Mouse (Mus musculus) embryo, embryonic 11 days (tissue): ENCODE measurements around the gene Ptpn5.

Experiments used
- DNase-seq: peaks from one replicate; pipeline ENCODE4 v3.0.0-alpha.2; 2015

Gene Ptpn5

GRCm38 (mm10) chr7:47133331-47133730 lies at the start of gene Ptpn5:
Gene Ptpn5 (minus strand): TSS chr7:47133684.
- no peak for DNase-seq

GRCm38 (mm10) chr7:47170814-47171213 lies 37.3 kb upstream of the Ptpn5 start:
- DNase-seq = no peak

GRCm38 (mm10) chr7:47165028-47165427 lies 31.5 kb upstream of the Ptpn5 start:
- no peak for DNase-seq

- no peak for DNase-seq
These were observed 29.7 kb upstream of the Ptpn5 start for GRCm38 (mm10) chr7:47163203-47163602.

- DNase-seq = no peak
These were observed 25.0 kb upstream of the Ptpn5 start for GRCm38 (mm10) chr7:47158451-47158850.

- no peak for DNase-seq
These were observed 24.3 kb upstream of the Ptpn5 start for GRCm38 (mm10) chr7:47157743-47158142.

- no peak for DNase-seq
These were observed 22.4 kb upstream of the Ptpn5 start for GRCm38 (mm10) chr7:47155849-47156248.

GRCm38 (mm10) chr7:47155396-47155795 lies 21.9 kb upstream of the Ptpn5 start:
- DNase-seq = no peak

- DNase-seq = peak; percentile 65
These were observed 17.1 kb upstream of the Ptpn5 start for GRCm38 (mm10) chr7:47150420-47151061.

- no peak for DNase-seq
These were observed 14.8 kb upstream of the Ptpn5 start for GRCm38 (mm10) chr7:47148298-47148697.

GRCm38 (mm10) chr7:47146034-47146812 lies 12.7 kb upstream of the Ptpn5 start:
- peak; percentile 62 for DNase-seq

- DNase-seq = no peak
These were observed 10.8 kb upstream of the Ptpn5 start for GRCm38 (mm10) chr7:47144299-47144698.

- DNase-seq = no peak
These were observed 6.4 kb upstream of the Ptpn5 start for GRCm38 (mm10) chr7:47139823-47140325.

- no peak for DNase-seq
These were observed 1.1 kb upstream of the Ptpn5 start for GRCm38 (mm10) chr7:47134570-47134969.

GRCm38 (mm10) chr7:47132931-47133260 lies 588 bp downstream of the Ptpn5 start:
- no peak for DNase-seq

GRCm38 (mm10) chr7:47132180-47132930 lies 1.1 kb downstream of the Ptpn5 start:
- peak; percentile 76 for DNase-seq

GRCm38 (mm10) chr7:47131840-47132179 lies 1.7 kb downstream of the Ptpn5 start:
- DNase-seq = no peak

- no peak for DNase-seq
These were observed 2.2 kb downstream of the Ptpn5 start for GRCm38 (mm10) chr7:47131258-47131657.

GRCm38 (mm10) chr7:47122026-47122425 lies 11.5 kb downstream of the Ptpn5 start:
- no peak for DNase-seq

- DNase-seq = no peak
These were observed 16.8 kb downstream of the Ptpn5 start for GRCm38 (mm10) chr7:47116666-47117065.

GRCm38 (mm10) chr7:47115491-47115890 lies 18.0 kb downstream of the Ptpn5 start:
- DNase-seq = no peak

GRCm38 (mm10) chr7:47113383-47113782 lies 20.1 kb downstream of the Ptpn5 start:
- no peak for DNase-seq

GRCm38 (mm10) chr7:47112036-47112435 lies 21.4 kb downstream of the Ptpn5 start:
- DNase-seq = no peak

- no peak for DNase-seq
These were observed 22.4 kb downstream of the Ptpn5 start for GRCm38 (mm10) chr7:47111121-47111520.
